Mouse (Mus musculus) fat pad, adult 2 months (tissue): ENCODE measurements around the gene Lancl2.

Source experiments
- DNase-seq: peaks from one replicate; pipeline ENCODE4 v3.0.0-alpha.2; 2011; ENCODE audit warnings: low read depth, low spot score; ENCODE audit errors: extremely low read depth

Gene Lancl2

GRCm38 (mm10) chr6:57767112-57767868, 65.0 kb downstream of the Lancl2 start:
- DNase-seq, result no peak

GRCm38 (mm10) chr6:57768948-57769525, 66.7 kb downstream of the Lancl2 start:
- no peak for DNase-seq

- DNase-seq, result no peak
Measured at GRCm38 (mm10) chr6:57770467-57771190, 68.3 kb downstream of the Lancl2 start.

- DNase-seq, result no peak
Measured at GRCm38 (mm10) chr6:57773792-57774191, 71.5 kb downstream of the Lancl2 start.

- no peak for DNase-seq
Measured at GRCm38 (mm10) chr6:57780359-57780758, 78.0 kb downstream of the Lancl2 start.

- no peak for DNase-seq
Measured at GRCm38 (mm10) chr6:57782658-57783057, 80.3 kb downstream of the Lancl2 start.

- DNase-seq, result no peak
Measured at GRCm38 (mm10) chr6:57784251-57784650, 81.9 kb downstream of the Lancl2 start.

- no peak for DNase-seq
Measured at GRCm38 (mm10) chr6:57787376-57787775, 85.0 kb downstream of the Lancl2 start.
